Mouse (Mus musculus): Measurements from ENCODE around the gene Gm5105. TPM values are rescaled to one million over a fixed set of nuclear protein-coding genes. Genes with fewer than 3 reads are reported as not detected.

Gene Gm5105
- polyA plus RNA-seq, 1 experiment from 2014 or later = not detected

GRCm38 (mm10) chr3:138065930-138066329 is 1.3 kb downstream of the Gm5105 start:
- Histone ChIP-seq H3K9me3 (no peaks in the 10 kb centered on the region), H3K9ac (replicated peaks) (no peak overlapping the region), H3K27me3 (peaks cover 10% of the 10 kb centered on the region; the same call in 1 of the 2 replicates), H3K27ac (replicated peaks) (no peak overlapping the region), H3K4me3 (no peak overlapping the region), H3K4me1 (peaks cover 15% of the 10 kb centered on the region; the same call in 1 of the 2 replicates), H3K36me3 (no peaks in the 10 kb centered on the region), H3K4me2 (replicated peaks) (no peak overlapping the region)
- ATAC-seq (ENCODE audit: low FRiP score, low read depth) = no peak
- 92% methylated on average over 16 of the region's 16 CpGs for WGBS

GRCm38 (mm10) chr3:138064732-138065645 is 2.2 kb downstream of the Gm5105 start, which contains the start of gene 1110002E22Rik:
TSS of gene 1110002E22Rik (plus strand) at chr3:138065052.
- Histone ChIP-seq H3K9me3 (no peaks in the 10 kb centered on the region), H3K36me3 (no peaks in the 10 kb centered on the region), H3K27me3 (peaks cover 7% of the 10 kb centered on the region; the same call in 1 of the 2 replicates), H3K4me3 (no peak within 1 kb of the TSS), H3K9ac (replicated peaks) (no peak within 1 kb of the TSS), H3K4me2 (replicated peaks) (no peak within 1 kb of the TSS), H3K27ac (replicated peaks) (no peak within 1 kb of the TSS), H3K4me1 (peaks cover 10% of the 10 kb centered on the region; the same call in 1 of the 2 replicates)
- ATAC-seq (ENCODE audit: low FRiP score, low read depth) = peak; percentile 41
- WGBS = 74% methylated on average over 33 of the region's 33 CpGs

GRCm38 (mm10) chr3:138063731-138064329 is 3.4 kb downstream of the Gm5105 start:
- H3K4me2 ChIP-seq (replicated peaks) = no peak overlapping the region
- no peak overlapping the region for H3K9ac ChIP-seq (replicated peaks)
- H3K9me3 ChIP-seq = no peaks in the 10 kb centered on the region
- H3K36me3 ChIP-seq = no peaks in the 10 kb centered on the region
- no peak overlapping the region for H3K4me3 ChIP-seq
- 73% methylated on average over 14 of the region's 14 CpGs for WGBS
- H3K4me1 ChIP-seq = peaks cover 10% of the 10 kb centered on the region; the same call in 1 of the 2 replicates
- no peaks in the 10 kb centered on the region for H3K27me3 ChIP-seq
- H3K27ac ChIP-seq (replicated peaks) = no peak overlapping the region
- ATAC-seq (ENCODE audit: low FRiP score, low read depth) = no peak

- H3K27ac ChIP-seq (replicated peaks) = no peak overlapping the region
- no peaks in the 10 kb centered on the region for H3K27me3 ChIP-seq
- no peak overlapping the region for H3K4me2 ChIP-seq (replicated peaks)
- peaks cover 10% of the 10 kb centered on the region; the same call in 1 of the 2 replicates for H3K4me1 ChIP-seq
- ATAC-seq (ENCODE audit: low FRiP score, low read depth) = no peak
- no peak overlapping the region for H3K9ac ChIP-seq (replicated peaks)
- no peak overlapping the region for H3K4me3 ChIP-seq
- 90% methylated on average over 4 of the region's 4 CpGs for WGBS
- no peaks in the 10 kb centered on the region for H3K36me3 ChIP-seq
- no peaks in the 10 kb centered on the region for H3K9me3 ChIP-seq
These were observed 4.5 kb downstream of the Gm5105 start for GRCm38 (mm10) chr3:138062673-138063072.

- no peak overlapping the region for H3K27ac ChIP-seq (replicated peaks)
- 88% methylated on average over 9 of the region's 9 CpGs for WGBS
These were observed 5.8 kb downstream of the Gm5105 start for GRCm38 (mm10) chr3:138061205-138061911.

GRCm38 (mm10) chr3:138060429-138060828 is 6.8 kb downstream of the Gm5105 start:
- no peak overlapping the region for H3K4me2 ChIP-seq (replicated peaks)

More at GRCm38 (mm10) chr3:138061205-138061911, 5.8 kb downstream of the Gm5105 start:
- no peak overlapping the region for H3K4me3 ChIP-seq
- H3K4me1 ChIP-seq = 0 out of 2 replicates have a peak, but pooled peaks cover 6% of the 10 kb centered on the region
- ATAC-seq (ENCODE audit: low FRiP score, low read depth) = no peak
- H3K4me2 ChIP-seq (replicated peaks) = no peak overlapping the region
- H3K36me3 ChIP-seq = no peaks in the 10 kb centered on the region
- no peak overlapping the region for H3K9ac ChIP-seq (replicated peaks)
- no peaks in the 10 kb centered on the region for H3K9me3 ChIP-seq
- H3K27me3 ChIP-seq = no peaks in the 10 kb centered on the region

GRCm38 (mm10) chr3:138058226-138058625 is 9.0 kb downstream of the Gm5105 start:
- Histone ChIP-seq H3K4me1 (0 out of 2 replicates have a peak, but pooled peaks cover 2% of the 10 kb centered on the region), H3K4me2 (replicated peaks) (no peak overlapping the region), H3K27ac (replicated peaks) (no peak overlapping the region), H3K9me3 (no peaks in the 10 kb centered on the region), H3K36me3 (no peaks in the 10 kb centered on the region), H3K9ac (replicated peaks) (no peak overlapping the region), H3K4me3 (no peak overlapping the region), H3K27me3 (no peaks in the 10 kb centered on the region)
- WGBS = 50% methylated on average over 4 of the region's 4 CpGs
- ATAC-seq (ENCODE audit: low FRiP score, low read depth) = no peak

More at GRCm38 (mm10) chr3:138060429-138060828, 6.8 kb downstream of the Gm5105 start:
- no peak overlapping the region for H3K4me3 ChIP-seq
- H3K36me3 ChIP-seq = no peaks in the 10 kb centered on the region
- no peaks in the 10 kb centered on the region for H3K9me3 ChIP-seq
- ATAC-seq (ENCODE audit: low FRiP score, low read depth) = no peak
- no peak overlapping the region for H3K9ac ChIP-seq (replicated peaks)
- no peak overlapping the region for H3K27ac ChIP-seq (replicated peaks)
- 0 out of 2 replicates have a peak, but pooled peaks cover 3% of the 10 kb centered on the region for H3K4me1 ChIP-seq
- no peaks in the 10 kb centered on the region for H3K27me3 ChIP-seq
- WGBS = 95% methylated on average over 7 of the region's 7 CpGs

- no peak overlapping the region for H3K4me2 ChIP-seq (replicated peaks)
- H3K27ac ChIP-seq (replicated peaks) = no peak overlapping the region
- H3K4me1 ChIP-seq = 0 out of 2 replicates have a peak, but pooled peaks cover 2% of the 10 kb centered on the region
- WGBS = 59% methylated on average over 7 of the region's 7 CpGs
- H3K36me3 ChIP-seq = no peaks in the 10 kb centered on the region
- no peaks in the 10 kb centered on the region for H3K9me3 ChIP-seq
- H3K4me3 ChIP-seq = no peak overlapping the region
- no peak overlapping the region for H3K9ac ChIP-seq (replicated peaks)
- H3K27me3 ChIP-seq = no peaks in the 10 kb centered on the region
- no peak for ATAC-seq (ENCODE audit: low FRiP score, low read depth)
These were observed 10.2 kb downstream of the Gm5105 start for GRCm38 (mm10) chr3:138056976-138057375.

GRCm38 (mm10) chr3:138053969-138054368 is 13.2 kb downstream of the Gm5105 start:
- Histone ChIP-seq H3K27ac (replicated peaks) (no peak overlapping the region), H3K9me3 (no peaks in the 10 kb centered on the region), H3K9ac (replicated peaks) (no peak overlapping the region), H3K36me3 (no peaks in the 10 kb centered on the region), H3K27me3 (no peaks in the 10 kb centered on the region), H3K4me1 (0 out of 2 replicates have a peak, but pooled peaks cover 2% of the 10 kb centered on the region), H3K4me2 (replicated peaks) (no peak overlapping the region), H3K4me3 (no peak overlapping the region)
- WGBS = 56% methylated on average over 4 of the region's 4 CpGs
- no peak for ATAC-seq (ENCODE audit: low FRiP score, low read depth)

- Histone ChIP-seq H3K4me2 (replicated peaks) (no peak overlapping the region), H3K27ac (replicated peaks) (no peak overlapping the region), H3K27me3 (no peaks in the 10 kb centered on the region), H3K4me1 (0 out of 2 replicates have a peak, but pooled peaks cover 2% of the 10 kb centered on the region), H3K4me3 (no peak overlapping the region), H3K36me3 (no peaks in the 10 kb centered on the region), H3K9ac (replicated peaks) (no peak overlapping the region), H3K9me3 (no peaks in the 10 kb centered on the region)
- 79% methylated on average over 3 of the region's 3 CpGs for WGBS
- ATAC-seq (ENCODE audit: low FRiP score, low read depth) = no peak
These were observed 15.8 kb downstream of the Gm5105 start for GRCm38 (mm10) chr3:138051431-138051830.

- no peaks in the 10 kb centered on the region for H3K27me3 ChIP-seq
- no peak overlapping the region for H3K4me2 ChIP-seq (replicated peaks)
- H3K4me1 ChIP-seq = 0 out of 2 replicates have a peak, but pooled peaks cover 2% of the 10 kb centered on the region
- no peak overlapping the region for H3K27ac ChIP-seq (replicated peaks)
- H3K9me3 ChIP-seq = no peaks in the 10 kb centered on the region
- H3K36me3 ChIP-seq = no peaks in the 10 kb centered on the region
- 91% methylated on average over 11 of the region's 11 CpGs for WGBS
- ATAC-seq (ENCODE audit: low FRiP score, low read depth) = no peak
- no peak overlapping the region for H3K9ac ChIP-seq (replicated peaks)
- H3K4me3 ChIP-seq = no peak overlapping the region
These were observed 16.4 kb downstream of the Gm5105 start for GRCm38 (mm10) chr3:138050772-138051171.

All from midbrain, embryonic 12.5 days (tissue).